Mouse (Mus musculus) kidney, adult 2 months (tissue): ENCODE measurements at regions not wholly inside any gene's neighbourhood (a gene's known extent, or its start where the extent isn't known, plus 50 kb on each side); places are given as distances from the start of the nearest gene placed in this dataset.

Experiments used
- DNase-seq: peaks from one replicate; pipeline ENCODE4 v3.0.0; 2021
- H3K27ac ChIP-seq: fragments of 200-500 bp; 2 replicates; pipeline ENCODE4 v1.5.1; 2012; ENCODE audit warnings: low read depth, low read length, control low read depth, inconsistent platforms; ENCODE audit not compliant: insufficient read depth
- H3K27me3 ChIP-seq: fragments of 200-500 bp; replicated peaks from 2 replicates; pipeline ENCODE4 v1.6.1; 2012; ENCODE audit warnings: mild to moderate bottlenecking, moderate library complexity, low read length, inconsistent platforms; ENCODE audit not compliant: control insufficient read depth, insufficient read depth
- H3K36me3 ChIP-seq: fragments of 200-500 bp; 2 replicates; pipeline ENCODE4 v1.6.1; 2012; ENCODE audit warnings: mild to moderate bottlenecking, moderate library complexity, low read length, inconsistent platforms; ENCODE audit not compliant: control insufficient read depth, insufficient read depth
- H3K4me1 ChIP-seq: fragments of 200-500 bp; 2 replicates; pipeline ENCODE4 v1.6.1; 2011; ENCODE audit warnings: low read length; ENCODE audit not compliant: control insufficient read depth, insufficient read depth
- H3K4me3 ChIP-seq: fragments of 200-500 bp; 2 replicates; pipeline ENCODE4 v1.5.1; 2011; ENCODE audit warnings: mild to moderate bottlenecking, low read depth, low read length, control low read depth; ENCODE audit not compliant: insufficient read depth
- CTCF ChIP-seq: fragments of 200-500 bp; conservative IDR thresholded peaks from 2 replicates; pipeline ENCODE4 v1.5.1; 2011; ENCODE audit warnings: low read depth, mild to moderate bottlenecking, control low read depth, low read length, moderate library complexity, mixed read lengths; ENCODE audit not compliant: insufficient read depth, insufficient read length
- POLR2A ChIP-seq: fragments of 200-500 bp; IDR thresholded peaks from one replicate; pipeline ENCODE4 v1.6.1; 2011; ENCODE audit warnings: low read depth, low read length, control low read depth
- WGBS: fragments of 180-500 bp; shearing (Covaris S2); methylation state at CpG from one replicate; pipeline ENCODE4 v1.1.7; 2018; 5-methylcytosine and 5-hydroxymethylcytosine counted together

GRCm38 (mm10) chr4:140401632-140402031 is 155.0 kb upstream of the Igsf21 start:
- H3K4me1 ChIP-seq: no peaks in the 10 kb centered on the region
- H3K27me3 ChIP-seq: no peaks in the 10 kb centered on the region
- no peak overlapping the region for H3K27ac ChIP-seq
- no peak for DNase-seq
- TF ChIP-seq CTCF: no peak
- TF ChIP-seq POLR2A: no peak
- H3K36me3 ChIP-seq: no peaks in the 10 kb centered on the region
- H3K4me3 ChIP-seq: no peak overlapping the region
- 93% methylated on average over 10 of the region's 10 CpGs for WGBS

DNA sequence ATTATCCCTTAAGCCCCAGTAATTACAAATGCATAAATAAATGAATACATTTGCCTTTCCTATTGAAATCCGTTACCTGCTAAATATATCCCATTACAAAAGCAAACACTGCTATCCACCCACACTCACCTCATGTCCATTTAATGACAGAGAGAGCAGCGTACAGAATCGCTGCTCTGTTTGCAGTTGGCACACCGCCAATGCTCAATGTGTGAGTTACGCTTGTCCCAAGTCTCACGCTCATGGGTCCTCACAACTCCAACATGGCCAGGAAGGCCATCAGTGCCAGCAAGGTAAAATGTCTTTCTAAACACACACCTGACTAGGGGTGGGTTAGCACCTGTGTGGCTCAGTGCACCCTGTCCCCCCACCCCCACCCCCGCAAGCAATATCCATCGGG is 150.0 kb upstream of the Igsf21 start:
- Histone ChIP-seq H3K27ac (no peak overlapping the region), H3K27me3 (no peaks in the 10 kb centered on the region), H3K4me3 (no peak overlapping the region), H3K36me3 (no peaks in the 10 kb centered on the region), H3K4me1 (no peaks in the 10 kb centered on the region)
- no peak for DNase-seq
- 52% methylated on average over 8 of the region's 8 CpGs for WGBS
- TF ChIP-seq CTCF (no peak), POLR2A (no peak)

DNA sequence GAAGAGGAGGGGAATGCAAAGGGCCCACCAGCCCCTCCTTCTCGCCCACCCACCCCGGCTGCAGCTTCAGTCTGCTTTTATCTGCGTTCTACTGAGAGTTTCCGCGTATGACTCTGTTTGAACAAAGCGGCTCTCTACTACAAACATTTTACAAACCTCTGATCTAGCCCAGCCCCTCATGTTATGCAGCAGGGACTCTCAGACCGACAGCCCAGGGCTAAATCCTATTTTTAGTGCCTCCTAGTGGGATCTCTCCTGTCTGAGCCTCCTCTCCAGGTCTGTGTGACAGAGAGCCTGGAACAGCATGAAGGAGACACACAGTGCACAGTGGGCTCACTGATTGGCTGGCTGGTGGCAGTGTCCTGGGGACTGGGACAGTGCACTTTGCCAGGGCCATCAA is 145.7 kb upstream of the Igsf21 start:
- Histone ChIP-seq H3K27me3 (no peaks in the 10 kb centered on the region), H3K36me3 (no peaks in the 10 kb centered on the region), H3K27ac (no peak overlapping the region), H3K4me3 (no peak overlapping the region), H3K4me1 (no peaks in the 10 kb centered on the region)
- TF ChIP-seq POLR2A: no peak
- TF ChIP-seq CTCF: no peak
- no peak for DNase-seq
- WGBS: 71% methylated on average over 7 of the region's 7 CpGs

DNA sequence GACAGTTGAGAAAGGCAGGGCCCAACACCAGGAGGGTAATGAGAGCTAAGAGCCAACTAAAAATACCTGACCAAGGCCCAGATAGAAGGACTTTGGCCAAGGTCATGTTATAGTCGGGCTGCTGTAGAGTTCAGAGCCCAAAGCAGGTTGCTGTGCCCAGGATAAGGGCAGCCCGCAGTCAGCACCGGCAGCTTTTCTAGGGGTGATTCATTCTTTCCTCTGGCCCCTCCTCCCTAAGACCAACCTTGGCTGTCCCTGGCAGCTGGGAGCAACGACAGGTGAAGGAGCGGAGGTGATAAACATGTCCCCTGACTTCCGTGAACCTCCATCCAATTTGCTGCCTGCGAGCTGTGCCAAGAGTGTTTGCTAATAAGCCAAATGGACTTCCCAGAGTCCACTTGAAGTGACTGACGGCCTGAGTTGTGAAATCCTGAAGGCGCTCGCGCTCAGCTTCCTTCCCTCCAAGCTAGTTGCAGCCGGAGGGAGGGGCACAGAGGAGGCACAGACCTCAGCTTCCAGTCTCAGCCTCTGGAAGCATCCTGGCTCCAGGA is 144.2 kb upstream of the Igsf21 start:
- TF ChIP-seq CTCF: no peak
- no peak for TF ChIP-seq POLR2A
- Histone ChIP-seq H3K4me3 (no peak overlapping the region), H3K36me3 (no peaks in the 10 kb centered on the region), H3K4me1 (no peaks in the 10 kb centered on the region), H3K27me3 (no peaks in the 10 kb centered on the region), H3K27ac (no peak overlapping the region)
- DNase-seq: peak; percentile 49
- 37% methylated on average over 12 of the region's 12 CpGs for WGBS

- Histone ChIP-seq H3K4me1 (no peaks in the 10 kb centered on the region), H3K27me3 (no peaks in the 10 kb centered on the region), H3K4me3 (no peak overlapping the region), H3K27ac (no peak overlapping the region), H3K36me3 (no peaks in the 10 kb centered on the region)
- peak; percentile 66 for DNase-seq
- TF ChIP-seq CTCF (no peak), POLR2A (no peak)
- WGBS: 47% methylated on average over 6 of the region's 6 CpGs
Observed at GRCm38 (mm10) chr4:140385686-140386085, 139.1 kb upstream of the Igsf21 start.

- Histone ChIP-seq H3K4me1 (no peaks in the 10 kb centered on the region), H3K27ac (no peak overlapping the region), H3K27me3 (no peaks in the 10 kb centered on the region), H3K4me3 (no peak overlapping the region), H3K36me3 (no peaks in the 10 kb centered on the region)
- 87% methylated on average over 14 of the region's 14 CpGs for WGBS
- TF ChIP-seq POLR2A (no peak), CTCF (no peak)
- DNase-seq: no peak
Observed at GRCm38 (mm10) chr4:140385226-140385625, 138.6 kb upstream of the Igsf21 start.

GRCm38 (mm10) chr4:140383596-140383995 is 137.0 kb upstream of the Igsf21 start:
- Histone ChIP-seq H3K27ac (no peak overlapping the region), H3K36me3 (no peaks in the 10 kb centered on the region), H3K4me3 (no peak overlapping the region), H3K4me1 (no peaks in the 10 kb centered on the region), H3K27me3 (no peaks in the 10 kb centered on the region)
- no peak for DNase-seq
- 55% methylated on average over 7 of the region's 7 CpGs for WGBS
- no peak for TF ChIP-seq POLR2A
- TF ChIP-seq CTCF: no peak
